Mouse (Mus musculus): ENCODE measurements around the gene Tfpi2. TPM values are rescaled to one million over a fixed set of nuclear protein-coding genes. Genes with fewer than 3 reads are reported as not detected.

Tfpi2 gene
- polyA plus RNA-seq (2012; rRNA removed), result 1.1 and 1.6 TPM in 2 replicates

GRCm38 (mm10) chr6:3988750-3989149 is at the start of gene Tfpi2:
Tfpi2 (minus strand) TSS chr6:3988919.

GRCm38 (mm10) chr6:4003890-4004306 is 15.2 kb upstream of the Tfpi2 start, which contains the start of gene Gng11:
Gng11 (plus strand) TSS chr6:4003904.

GRCm38 (mm10) chr6:3993492-3993891 is 4.8 kb upstream of the Tfpi2 start, which contains the start of gene Gngt1:
Gngt1 (plus strand) TSS chr6:3993792.

Other genes starting within 250 kb of the Tfpi2 start
- not detected in 2 replicates for gene Calcr, start 224.2 kb downstream of the Tfpi2 start, polyA plus RNA-seq (2012; rRNA removed)
- gene Gngt1, start 4.9 kb upstream of the Tfpi2 start, polyA plus RNA-seq (2012; rRNA removed), result not detected in 2 replicates
- gene Gng11, start 15.0 kb upstream of the Tfpi2 start, polyA plus RNA-seq (2012; rRNA removed), result 10.6 and 12.9 TPM in 2 replicates
- 6.3 and 7.8 TPM in 2 replicates for gene Bet1, start 98.1 kb upstream of the Tfpi2 start, polyA plus RNA-seq (2012; rRNA removed)